Mouse (Mus musculus) spleen, adult 2 months (tissue): Measurements from ENCODE around the gene H2afx.

Experiments used
- CTCF ChIP-seq: fragments of 200-500 bp; IDR thresholded peaks from 2 replicates; pipeline ENCODE4 v1.5.1; 2011; ENCODE audit warnings: mild to moderate bottlenecking, inconsistent platforms; ENCODE audit not compliant: insufficient read depth, insufficient read length, insufficient replicate concordance; ENCODE audit errors: extremely low read depth
- POLR2A ChIP-seq: fragments of 200-500 bp; IDR thresholded peaks from 2 replicates; pipeline ENCODE4 v1.6.1; 2011; ENCODE audit warnings: low read depth, low read length, inconsistent platforms

- TF ChIP-seq POLR2A: no peak
- TF ChIP-seq CTCF: no peak
Measured at GRCm38 (mm10) chr9:44336093-44336406, 1.6 kb downstream of the H2afx start.
